Mouse (Mus musculus): ENCODE results near the gene Pias4. TPM values are rescaled to one million over a fixed set of nuclear protein-coding genes. Genes with fewer than 3 reads are reported as not detected.
"Not testable (repeated sequence)": the region's sequence is repeated elsewhere in the genome, so short reads cannot be mapped to it uniquely, and the experiment has no call there.

Pias4 gene
- polyA plus RNA-seq, 1 experiment from 2014 or later: 58.4 TPM

- H3K36me3 ChIP-seq: peaks cover 43% of the 10 kb centered on the region
- H3K27ac ChIP-seq: peak within 1 kb of the TSS; percentile 98
- peak; percentile 64 for ATAC-seq (ENCODE audit: low FRiP score)
- H3K4me3 ChIP-seq: peak within 1 kb of the TSS; percentile 94
- H3K4me1 ChIP-seq (replicated peaks): peaks cover 70% of the 10 kb centered on the region
- H3K9me3 ChIP-seq: no peaks in the 10 kb centered on the region
- WGBS: under 1% methylated on average over 77 of the region's 77 CpGs
- H3K27me3 ChIP-seq: no peaks in the 10 kb centered on the region
- H3K9ac ChIP-seq: peak within 1 kb of the TSS; percentile 100
- H3K4me2 ChIP-seq: peak within 1 kb of the TSS; percentile 97
Observed at GRCm38 (mm10) chr10:81176466-81177271, 8.9 kb upstream of the Pias4 start, which contains the start of gene Eef2. Eef2 (plus strand) TSS chr10:81176631.

- 8% methylated on average over 13 of the region's 13 CpGs for WGBS
- no peak for ATAC-seq (ENCODE audit: low FRiP score)
- peak overlapping the region; percentile 58 for H3K9ac ChIP-seq
- peak overlapping the region; percentile 94 for H3K4me3 ChIP-seq
- peaks cover 37% of the 10 kb centered on the region for H3K36me3 ChIP-seq
- peaks cover 69% of the 10 kb centered on the region for H3K4me1 ChIP-seq (replicated peaks)
- H3K27me3 ChIP-seq: no peaks in the 10 kb centered on the region
- H3K4me2 ChIP-seq: peak overlapping the region; percentile 97
- peak overlapping the region; percentile 98 for H3K27ac ChIP-seq
- no peaks in the 10 kb centered on the region for H3K9me3 ChIP-seq
Observed at GRCm38 (mm10) chr10:81175936-81176465, 8.3 kb upstream of the Pias4 start.

- not testable (repeated sequence) for ATAC-seq (ENCODE audit: low FRiP score)
- H3K4me2 ChIP-seq: peak overlapping the region; percentile 97
Observed at GRCm38 (mm10) chr10:81175345-81175701, 7.6 kb upstream of the Pias4 start.

GRCm38 (mm10) chr10:81174617-81175344, 7.1 kb upstream of the Pias4 start:
- Histone ChIP-seq H3K27ac (peak overlapping the region; percentile 98), H3K4me3 (peak overlapping the region; percentile 38), H3K36me3 (peaks cover 25% of the 10 kb centered on the region), H3K27me3 (no peaks in the 10 kb centered on the region), H3K4me2 (peak overlapping the region; percentile 97), H3K9me3 (no peaks in the 10 kb centered on the region), H3K9ac (peak overlapping the region; percentile 75), H3K4me1 (replicated peaks) (peaks cover 63% of the 10 kb centered on the region)
- WGBS: under 1% methylated on average over 29 of the region's 29 CpGs
- peak; percentile 69 for ATAC-seq (ENCODE audit: low FRiP score)

More at GRCm38 (mm10) chr10:81175345-81175701, 7.6 kb upstream of the Pias4 start:
- Histone ChIP-seq H3K9ac (peak overlapping the region; percentile 75), H3K4me3 (peak overlapping the region; percentile 38), H3K36me3 (peaks cover 30% of the 10 kb centered on the region), H3K4me1 (replicated peaks) (peaks cover 68% of the 10 kb centered on the region), H3K27ac (peak overlapping the region; percentile 98)
- not testable (repeated sequence) for H3K27me3 ChIP-seq, H3K9me3 ChIP-seq
- 8% methylated on average over 4 of the region's 4 CpGs for WGBS

GRCm38 (mm10) chr10:81173132-81173531, 5.4 kb upstream of the Pias4 start:
- 3% methylated on average over 21 of the region's 21 CpGs for WGBS
- 0 out of 2 replicates have a peak, but pooled peaks have one; percentile 6 for ATAC-seq (ENCODE audit: low FRiP score)

GRCm38 (mm10) chr10:81169411-81169900, 1.7 kb upstream of the Pias4 start:
- not testable (repeated sequence) for ATAC-seq (ENCODE audit: low FRiP score)

More at GRCm38 (mm10) chr10:81173132-81173531, 5.4 kb upstream of the Pias4 start:
- Histone ChIP-seq H3K9ac (peak overlapping the region; percentile 58), H3K9me3 (no peaks in the 10 kb centered on the region), H3K4me1 (replicated peaks) (peaks cover 58% of the 10 kb centered on the region), H3K27ac (peak overlapping the region; percentile 98), H3K4me2 (peak overlapping the region; percentile 97), H3K36me3 (peaks cover 8% of the 10 kb centered on the region), H3K27me3 (no peaks in the 10 kb centered on the region), H3K4me3 (peak overlapping the region; percentile 18; the same call in 1 of the 2 replicates)

GRCm38 (mm10) chr10:81168521-81169244, 960 bp upstream of the Pias4 start:
- Histone ChIP-seq H3K9me3 (no peaks in the 10 kb centered on the region), H3K4me1 (replicated peaks) (peaks cover 52% of the 10 kb centered on the region), H3K9ac (peak overlapping the region; percentile 72), H3K4me3 (peak overlapping the region; percentile 88), H3K36me3 (peaks cover 14% of the 10 kb centered on the region), H3K4me2 (peak overlapping the region; percentile 87), H3K27ac (peak overlapping the region; percentile 83), H3K27me3 (no peaks in the 10 kb centered on the region)
- peak; percentile 22; the same call in 1 of the 2 replicates for ATAC-seq (ENCODE audit: low FRiP score)
- 6% methylated on average over 28 of the region's 29 CpGs for WGBS

More at GRCm38 (mm10) chr10:81169411-81169900, 1.7 kb upstream of the Pias4 start:
- not testable (repeated sequence) for H3K9me3 ChIP-seq, H3K36me3 ChIP-seq, H3K4me3 ChIP-seq, H3K9ac ChIP-seq, H3K27me3 ChIP-seq, H3K27ac ChIP-seq
- Histone ChIP-seq H3K4me2 (peak overlapping the region; percentile 87; the same call in 1 of the 2 replicates), H3K4me1 (replicated peaks) (peaks cover 58% of the 10 kb centered on the region)
- 61% methylated on average over 6 of the region's 14 CpGs for WGBS

- Histone ChIP-seq H3K4me2 (peak overlapping the region; percentile 87), H3K4me1 (replicated peaks) (peaks cover 46% of the 10 kb centered on the region), H3K9ac (peak overlapping the region; percentile 72), H3K9me3 (no peaks in the 10 kb centered on the region), H3K4me3 (peak overlapping the region; percentile 88), H3K27ac (peak overlapping the region; percentile 83), H3K36me3 (peaks cover 17% of the 10 kb centered on the region), H3K27me3 (no peaks in the 10 kb centered on the region)
- WGBS: 6% methylated on average over 5 of the region's 5 CpGs
- peak; percentile 55 for ATAC-seq (ENCODE audit: low FRiP score)
Observed at GRCm38 (mm10) chr10:81168087-81168431, 336 bp upstream of the Pias4 start.

GRCm38 (mm10) chr10:81165118-81165517, 2.6 kb downstream of the Pias4 start:
- no peak for ATAC-seq (ENCODE audit: low FRiP score)
- 83% methylated on average over 8 of the region's 8 CpGs for WGBS

GRCm38 (mm10) chr10:81162318-81162652, 5.4 kb downstream of the Pias4 start:
- Histone ChIP-seq H3K27ac (peak overlapping the region; percentile 55; the same call in 1 of the 2 replicates), H3K27me3 (no peaks in the 10 kb centered on the region), H3K4me3 (no peak overlapping the region), H3K9ac (peak overlapping the region; percentile 9; the same call in 1 of the 2 replicates), H3K4me1 (replicated peaks) (peaks cover 45% of the 10 kb centered on the region), H3K9me3 (no peaks in the 10 kb centered on the region), H3K4me2 (no peak overlapping the region), H3K36me3 (peaks cover 70% of the 10 kb centered on the region)
- 76% methylated on average over 2 of the region's 2 CpGs for WGBS
- ATAC-seq (ENCODE audit: low FRiP score): no peak

More at GRCm38 (mm10) chr10:81165118-81165517, 2.6 kb downstream of the Pias4 start:
- Histone ChIP-seq H3K4me3 (no peak overlapping the region), H3K9me3 (no peaks in the 10 kb centered on the region), H3K4me2 (no peak overlapping the region), H3K27me3 (no peaks in the 10 kb centered on the region), H3K27ac (no peak overlapping the region), H3K9ac (peak overlapping the region; percentile 39; the same call in 1 of the 2 replicates), H3K4me1 (replicated peaks) (peaks cover 59% of the 10 kb centered on the region), H3K36me3 (peaks cover 45% of the 10 kb centered on the region)

GRCm38 (mm10) chr10:81161602-81162317, 6.0 kb downstream of the Pias4 start:
- Histone ChIP-seq H3K36me3 (peaks cover 75% of the 10 kb centered on the region), H3K4me1 (replicated peaks) (peaks cover 42% of the 10 kb centered on the region), H3K27ac (peak overlapping the region; percentile 55), H3K9ac (0 out of 2 replicates have a peak overlapping the region, but pooled peaks have one; percentile 15), H3K27me3 (no peaks in the 10 kb centered on the region), H3K4me2 (no peak overlapping the region), H3K9me3 (no peaks in the 10 kb centered on the region), H3K4me3 (no peak overlapping the region)
- 74% methylated on average over 8 of the region's 8 CpGs for WGBS
- no peak for ATAC-seq (ENCODE audit: low FRiP score)

Measured in hindbrain, embryonic 13.5 days (tissue).